Mouse (Mus musculus): ENCODE measurements at regions not wholly inside any gene's neighbourhood (a gene's known extent, or its start where the extent isn't known, plus 50 kb on each side); places are given as distances from the start of the nearest gene placed in this dataset.

DNA sequence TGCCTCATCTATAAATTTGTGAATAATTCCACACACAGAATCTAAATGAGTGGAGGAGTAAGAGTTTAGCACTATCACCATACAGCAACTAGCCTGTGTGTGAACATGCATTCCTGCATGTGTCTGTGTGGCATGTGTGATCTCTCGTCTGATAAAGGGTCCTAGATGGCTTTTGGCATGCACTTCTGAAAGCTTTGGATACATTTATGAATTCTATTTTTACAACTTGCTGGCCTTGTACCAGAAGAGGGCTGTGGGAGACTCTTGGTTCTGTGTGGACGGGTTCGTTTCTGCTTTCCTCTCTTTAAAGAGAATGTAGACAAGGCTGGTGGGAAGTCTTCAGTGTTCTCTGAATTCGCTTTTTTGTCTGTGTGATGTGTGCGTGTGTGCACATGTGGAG lies 148.7 kb upstream of the Id2 start:
- no peaks in the 10 kb centered on the region; the same call in 1 of the 2 replicates for H3K27me3 ChIP-seq (ENCODE audit: poor library complexity, severe bottlenecking)
- H3K9me3 ChIP-seq = no peaks in the 10 kb centered on the region
- 86% methylated on average over 5 of the region's 5 CpGs for WGBS
- no peak overlapping the region for H3K27ac ChIP-seq
- DNase-seq (ENCODE audit: extremely low spot score, low spot score) = no peak
- no peak overlapping the region for H3K4me3 ChIP-seq
- peaks cover 15% of the 10 kb centered on the region for H3K4me1 ChIP-seq
- no peaks in the 10 kb centered on the region for H3K36me3 ChIP-seq (replicated peaks)

DNA sequence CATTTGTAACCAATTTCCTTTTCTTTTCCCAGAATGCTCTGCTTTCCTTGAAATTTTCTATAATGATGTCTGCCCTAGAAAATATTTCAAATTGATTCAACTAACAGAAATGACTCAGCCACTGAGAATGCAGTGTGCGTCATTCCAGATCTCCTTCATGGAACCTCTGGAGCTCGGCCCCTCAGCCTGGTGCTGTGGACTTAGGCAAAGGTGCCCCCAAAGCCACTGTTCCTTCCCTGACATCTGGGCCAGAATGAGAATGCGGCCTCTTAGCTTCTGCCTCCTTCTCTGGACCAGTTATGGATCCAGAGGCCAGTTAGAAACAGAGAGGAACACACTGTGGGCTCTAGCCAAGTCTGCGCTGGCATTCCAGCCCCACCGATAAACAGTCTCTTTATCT lies 148.3 kb upstream of the Id2 start:
- no peak for DNase-seq (ENCODE audit: extremely low spot score, low spot score)
- H3K27me3 ChIP-seq (ENCODE audit: poor library complexity, severe bottlenecking) = no peaks in the 10 kb centered on the region; the same call in 1 of the 2 replicates
- H3K9me3 ChIP-seq = no peaks in the 10 kb centered on the region
- H3K36me3 ChIP-seq (replicated peaks) = no peaks in the 10 kb centered on the region
- 94% methylated on average over 5 of the region's 5 CpGs for WGBS
- no peak overlapping the region for H3K4me3 ChIP-seq
- H3K4me1 ChIP-seq = peaks cover 11% of the 10 kb centered on the region
- H3K27ac ChIP-seq = no peak overlapping the region

DNA sequence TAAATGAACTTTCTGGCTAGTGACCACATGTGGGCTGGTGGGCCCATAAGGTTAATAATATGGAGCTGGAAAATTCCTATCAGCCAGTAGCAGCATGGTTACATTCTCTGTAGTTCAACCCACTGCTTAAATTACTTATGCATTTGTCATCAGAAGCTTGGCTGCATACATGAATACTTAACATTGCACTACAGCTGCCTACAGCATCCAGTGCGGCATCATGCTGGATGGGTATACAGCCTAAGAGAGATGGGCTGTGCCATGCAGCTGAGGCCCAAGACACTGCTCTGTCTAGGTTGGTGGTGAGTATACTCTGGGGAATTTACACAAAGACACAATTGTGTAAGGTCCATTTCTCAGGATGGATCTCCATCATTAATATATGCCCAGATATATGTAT lies 147.7 kb upstream of the Id2 start:
- peaks cover 15% of the 10 kb centered on the region for H3K4me1 ChIP-seq
- H3K27me3 ChIP-seq (ENCODE audit: poor library complexity, severe bottlenecking) = no peaks in the 10 kb centered on the region; the same call in 1 of the 2 replicates
- H3K27ac ChIP-seq = no peak overlapping the region
- H3K9me3 ChIP-seq = no peaks in the 10 kb centered on the region
- H3K36me3 ChIP-seq (replicated peaks) = no peaks in the 10 kb centered on the region
- no peak overlapping the region for H3K4me3 ChIP-seq
- 98% methylated on average over 1 of the region's 1 CpGs for WGBS
- no peak for DNase-seq (ENCODE audit: extremely low spot score, low spot score)

DNA sequence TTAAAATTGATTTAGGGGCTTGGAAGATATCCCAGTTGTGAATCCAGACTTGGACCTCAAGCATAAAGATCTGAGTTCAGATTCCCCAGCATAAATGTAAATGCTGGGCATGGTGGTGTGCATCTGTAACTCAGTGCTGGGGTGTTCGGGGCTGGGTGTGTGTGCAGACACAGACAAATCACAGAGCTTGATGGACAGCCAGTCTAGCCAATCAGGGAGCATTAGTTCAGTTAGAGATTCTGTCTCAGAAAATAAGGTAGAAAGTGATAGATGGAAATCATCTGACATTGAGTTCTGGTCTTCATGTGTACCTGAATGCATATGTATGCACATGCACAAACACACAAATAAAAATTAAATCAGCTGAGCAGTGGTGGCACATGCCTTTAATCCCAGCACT lies 147.0 kb upstream of the Id2 start:
- 86% methylated on average over 1 of the region's 1 CpGs for WGBS
- no peak overlapping the region for H3K27ac ChIP-seq
- no peak for DNase-seq (ENCODE audit: extremely low spot score, low spot score)

DNA sequence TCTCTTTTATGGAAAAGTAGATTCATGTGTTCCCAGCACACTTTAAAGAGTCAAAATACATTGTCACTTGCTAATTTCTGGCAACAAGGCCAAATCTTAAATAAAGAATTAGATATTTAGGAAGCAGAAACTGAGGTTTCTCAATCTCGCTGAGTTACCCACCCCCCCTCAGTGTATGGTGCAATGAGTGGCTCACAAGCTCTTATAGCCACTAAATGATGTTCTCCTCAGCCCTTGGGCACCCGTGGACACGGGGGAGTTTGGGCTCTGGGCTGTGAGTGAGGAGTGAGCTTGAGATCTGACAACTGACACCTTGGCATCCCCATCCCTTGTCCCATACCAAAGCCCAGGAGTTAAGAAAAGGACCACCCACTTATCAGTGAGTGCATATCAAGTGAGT lies 145.4 kb upstream of the Id2 start:
- H3K36me3 ChIP-seq (replicated peaks) = no peaks in the 10 kb centered on the region
- H3K27me3 ChIP-seq (ENCODE audit: poor library complexity, severe bottlenecking) = no peaks in the 10 kb centered on the region; the same call in 1 of the 2 replicates
- no peak overlapping the region for H3K27ac ChIP-seq
- 83% methylated on average over 3 of the region's 3 CpGs for WGBS
- H3K4me3 ChIP-seq = no peak overlapping the region
- DNase-seq (ENCODE audit: extremely low spot score, low spot score) = no peak
- peaks cover 4% of the 10 kb centered on the region for H3K4me1 ChIP-seq
- no peaks in the 10 kb centered on the region for H3K9me3 ChIP-seq

More for the DNA sequence above, 147.0 kb upstream of the Id2 start:
- Histone ChIP-seq H3K36me3 (replicated peaks) (no peaks in the 10 kb centered on the region), H3K27me3 (ENCODE audit: poor library complexity, severe bottlenecking) (no peaks in the 10 kb centered on the region; the same call in 1 of the 2 replicates), H3K4me3 (no peak overlapping the region), H3K4me1 (peaks cover 10% of the 10 kb centered on the region), H3K9me3 (no peaks in the 10 kb centered on the region)

DNA sequence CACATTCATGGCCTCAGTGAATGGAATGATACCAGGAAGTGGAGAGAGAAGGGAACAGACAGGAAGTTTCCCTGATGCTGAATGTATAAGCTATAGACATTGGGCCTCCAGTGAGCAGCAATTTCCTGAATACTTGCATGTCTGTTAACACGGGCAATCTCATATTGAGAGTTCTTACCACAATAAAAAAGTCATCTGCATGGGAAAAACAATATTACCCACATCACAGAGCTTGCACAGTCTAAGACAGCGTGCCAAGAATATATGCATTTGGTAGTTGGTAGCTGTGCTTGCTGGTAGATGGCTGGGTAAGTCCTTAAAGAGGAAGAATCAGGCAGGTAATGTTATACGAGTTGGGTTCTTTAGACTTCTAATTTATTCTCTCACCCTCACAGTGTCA lies 144.7 kb upstream of the Id2 start:
- peaks cover 4% of the 10 kb centered on the region for H3K4me1 ChIP-seq
- no peaks in the 10 kb centered on the region for H3K36me3 ChIP-seq (replicated peaks)
- no peaks in the 10 kb centered on the region for H3K9me3 ChIP-seq
- no peak for DNase-seq (ENCODE audit: extremely low spot score, low spot score)
- no peak overlapping the region for H3K27ac ChIP-seq
- no peak overlapping the region for H3K4me3 ChIP-seq
- WGBS = 87% methylated on average over 3 of the region's 3 CpGs
- no peaks in the 10 kb centered on the region; the same call in 1 of the 2 replicates for H3K27me3 ChIP-seq (ENCODE audit: poor library complexity, severe bottlenecking)

DNA sequence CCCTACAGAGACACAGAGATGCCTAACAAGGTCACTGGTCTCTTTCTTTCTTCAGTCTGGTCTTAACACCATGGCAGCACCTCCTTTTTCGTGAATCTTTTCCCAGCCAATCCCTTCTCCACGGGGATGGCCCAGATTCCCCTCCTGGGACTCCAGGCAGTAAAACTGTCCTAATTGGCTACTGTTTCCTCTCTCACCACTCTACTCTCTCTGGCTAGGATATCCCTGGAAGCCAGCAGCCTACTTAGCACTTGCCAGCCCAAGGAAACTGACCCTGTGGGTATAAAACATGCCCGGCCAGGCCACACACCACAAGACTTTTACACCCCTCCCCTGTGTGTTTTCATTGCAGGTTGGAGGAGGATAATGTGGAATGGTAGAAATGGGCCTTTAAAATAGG lies 143.9 kb upstream of the Id2 start:
- no peak for DNase-seq (ENCODE audit: extremely low spot score, low spot score)
- H3K27me3 ChIP-seq (ENCODE audit: poor library complexity, severe bottlenecking) = no peaks in the 10 kb centered on the region; the same call in 1 of the 2 replicates
- no peak overlapping the region for H3K4me3 ChIP-seq
- WGBS = 81% methylated on average over 3 of the region's 3 CpGs
- H3K36me3 ChIP-seq (replicated peaks) = no peaks in the 10 kb centered on the region
- H3K27ac ChIP-seq = no peak overlapping the region
- no peaks in the 10 kb centered on the region for H3K9me3 ChIP-seq
- peaks cover 4% of the 10 kb centered on the region for H3K4me1 ChIP-seq

DNA sequence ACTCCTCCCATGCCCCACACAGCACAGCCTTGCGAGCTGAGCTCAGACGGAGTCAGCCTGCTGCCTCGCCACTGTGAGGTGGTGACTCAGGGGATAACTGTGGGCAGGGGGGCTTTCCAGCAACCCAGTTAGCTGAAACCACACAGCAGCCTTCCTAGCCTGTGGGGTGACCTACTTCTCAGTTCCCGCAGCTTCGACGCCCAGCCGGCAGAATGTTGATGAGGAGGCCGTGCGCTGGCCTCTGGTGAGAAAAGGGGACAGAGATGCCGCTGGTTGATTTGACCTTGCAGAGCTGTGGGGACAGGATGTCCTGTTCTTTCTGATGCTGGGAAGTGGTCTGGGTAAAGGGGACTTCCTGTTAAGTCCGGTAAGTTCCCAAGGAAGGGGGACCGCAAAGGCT lies 143.2 kb upstream of the Id2 start:
- Histone ChIP-seq H3K27ac (peak overlapping the region; percentile 9; the same call in 1 of the 2 replicates), H3K36me3 (replicated peaks) (no peaks in the 10 kb centered on the region), H3K4me1 (peaks cover 11% of the 10 kb centered on the region), H3K4me3 (no peak overlapping the region), H3K9me3 (no peaks in the 10 kb centered on the region), H3K27me3 (ENCODE audit: poor library complexity, severe bottlenecking) (no peaks in the 10 kb centered on the region; the same call in 1 of the 2 replicates)
- no peak for DNase-seq (ENCODE audit: extremely low spot score, low spot score)
- 74% methylated on average over 12 of the region's 12 CpGs for WGBS

DNA sequence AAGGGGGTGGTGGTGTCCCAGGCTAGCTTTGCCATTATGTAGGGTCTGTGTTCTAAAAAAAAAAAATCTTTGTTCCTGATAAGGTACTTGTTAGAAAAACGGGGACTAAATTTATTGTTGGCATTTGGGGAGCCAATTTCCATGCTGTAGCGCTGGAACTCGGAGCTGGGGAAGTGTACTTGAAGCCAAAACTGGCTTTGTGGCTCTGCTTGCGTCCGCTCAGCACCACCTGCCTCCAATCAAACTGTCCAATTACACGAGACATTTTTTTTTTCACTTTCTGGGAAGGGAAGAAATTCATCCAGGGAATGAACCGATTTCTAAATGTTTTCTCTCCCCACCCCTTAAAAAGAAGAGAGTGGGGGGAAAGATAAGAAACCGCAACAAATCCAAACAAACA lies 138.1 kb upstream of the Id2 start:
- WGBS = 66% methylated on average over 8 of the region's 8 CpGs
- DNase-seq (ENCODE audit: extremely low spot score, low spot score) = no peak
- peaks cover 9% of the 10 kb centered on the region for H3K27me3 ChIP-seq (ENCODE audit: poor library complexity, severe bottlenecking)
- no peak overlapping the region for H3K4me3 ChIP-seq
- H3K27ac ChIP-seq = no peak overlapping the region
- peaks cover 16% of the 10 kb centered on the region for H3K4me1 ChIP-seq
- H3K36me3 ChIP-seq (replicated peaks) = no peaks in the 10 kb centered on the region
- no peaks in the 10 kb centered on the region for H3K9me3 ChIP-seq

DNA sequence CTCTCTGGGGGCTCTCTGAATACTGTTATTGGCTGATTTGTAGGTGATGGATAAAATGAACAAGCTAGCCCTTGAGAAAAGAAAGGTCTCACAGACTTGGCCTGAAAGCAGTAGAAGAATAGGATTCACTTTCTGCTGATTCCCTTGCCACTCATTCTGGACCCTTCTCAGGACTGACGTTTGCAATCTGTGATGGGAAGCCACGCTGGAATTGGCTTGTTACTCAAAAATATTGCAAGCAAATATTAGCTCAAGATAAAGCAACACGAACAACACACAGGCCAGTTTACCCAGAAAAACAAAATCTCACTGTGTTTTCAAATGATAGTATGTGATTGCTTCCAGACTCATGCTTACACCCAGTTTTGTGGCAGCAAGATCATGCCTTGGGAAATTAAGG lies 137.7 kb upstream of the Id2 start:
- H3K27ac ChIP-seq = no peak overlapping the region
- 89% methylated on average over 3 of the region's 3 CpGs for WGBS
- DNase-seq (ENCODE audit: extremely low spot score, low spot score) = no peak
- H3K4me1 ChIP-seq = peaks cover 13% of the 10 kb centered on the region
- no peaks in the 10 kb centered on the region for H3K9me3 ChIP-seq
- peaks cover 9% of the 10 kb centered on the region for H3K27me3 ChIP-seq (ENCODE audit: poor library complexity, severe bottlenecking)
- no peak overlapping the region for H3K4me3 ChIP-seq
- H3K36me3 ChIP-seq (replicated peaks) = no peaks in the 10 kb centered on the region

DNA sequence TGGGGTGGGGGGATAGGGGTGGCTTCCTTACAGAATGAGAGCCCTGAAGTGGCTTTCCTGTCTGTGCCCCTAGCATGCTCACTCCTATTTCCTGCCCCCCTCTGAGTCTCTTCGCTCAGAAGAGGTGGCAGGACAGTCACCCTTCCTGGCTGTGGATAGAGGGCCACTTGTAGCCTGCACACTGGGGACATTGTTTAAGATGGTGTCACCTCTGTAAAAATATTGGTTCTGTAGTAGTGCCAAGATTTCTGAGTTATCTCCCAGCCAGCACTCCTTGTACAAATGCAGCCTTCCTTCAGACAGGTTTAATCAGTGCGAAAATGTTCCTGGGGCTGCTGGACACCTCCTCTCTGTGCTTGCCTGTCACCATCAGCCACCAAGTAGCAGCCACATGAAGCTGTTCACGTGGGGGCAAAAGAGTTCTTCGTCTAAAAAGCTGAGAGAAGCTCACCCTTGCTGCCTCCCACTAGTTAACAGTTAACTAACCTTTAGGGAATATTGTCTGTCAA lies 136.1 kb upstream of the Id2 start:
- Histone ChIP-seq H3K27me3 (ENCODE audit: poor library complexity, severe bottlenecking) (peaks cover 9% of the 10 kb centered on the region), H3K4me3 (no peak overlapping the region), H3K4me1 (peaks cover 13% of the 10 kb centered on the region), H3K27ac (no peak overlapping the region), H3K9me3 (no peaks in the 10 kb centered on the region), H3K36me3 (replicated peaks) (no peaks in the 10 kb centered on the region)
- WGBS = 77% methylated on average over 4 of the region's 4 CpGs
- no peak for DNase-seq (ENCODE audit: extremely low spot score, low spot score)

DNA sequence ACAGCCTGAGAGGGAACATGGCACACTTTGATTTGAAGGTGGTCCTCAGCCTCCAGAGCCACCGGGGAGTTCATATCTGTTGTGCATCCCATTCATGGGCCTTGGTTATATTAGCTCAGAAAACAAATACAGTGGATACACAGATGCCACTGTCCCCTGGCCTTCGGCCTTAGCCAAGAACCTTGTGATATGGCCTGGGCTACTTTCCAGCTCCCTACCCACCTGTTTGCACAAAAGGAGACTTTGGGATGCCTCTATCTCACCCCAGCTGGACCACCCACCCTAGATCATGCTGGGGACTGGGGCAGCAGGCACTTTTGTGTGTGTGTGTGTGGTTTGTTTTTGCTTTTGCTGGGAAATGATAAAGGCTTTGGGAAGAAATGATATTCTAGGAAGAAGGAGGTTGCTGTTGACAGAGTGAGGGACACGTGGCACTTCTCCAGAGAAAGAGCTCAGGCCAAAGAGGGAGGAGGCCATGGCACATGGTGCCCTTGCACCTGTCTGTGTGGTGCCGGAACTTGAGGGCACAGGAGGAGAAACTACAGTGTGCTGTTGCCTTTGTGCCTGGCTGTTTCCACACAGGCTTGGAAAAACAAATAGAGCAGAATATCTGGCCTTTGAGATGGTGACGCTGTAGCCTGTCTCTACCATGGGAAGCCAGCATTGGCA lies 135.6 kb upstream of the Id2 start:
- Histone ChIP-seq H3K9me3 (no peaks in the 10 kb centered on the region), H3K4me1 (peaks cover 13% of the 10 kb centered on the region), H3K27me3 (ENCODE audit: poor library complexity, severe bottlenecking) (peaks cover 9% of the 10 kb centered on the region), H3K4me3 (no peak overlapping the region), H3K36me3 (replicated peaks) (no peaks in the 10 kb centered on the region), H3K27ac (no peak overlapping the region)
- WGBS = 87% methylated on average over 5 of the region's 5 CpGs
- no peak for DNase-seq (ENCODE audit: extremely low spot score, low spot score)

DNA sequence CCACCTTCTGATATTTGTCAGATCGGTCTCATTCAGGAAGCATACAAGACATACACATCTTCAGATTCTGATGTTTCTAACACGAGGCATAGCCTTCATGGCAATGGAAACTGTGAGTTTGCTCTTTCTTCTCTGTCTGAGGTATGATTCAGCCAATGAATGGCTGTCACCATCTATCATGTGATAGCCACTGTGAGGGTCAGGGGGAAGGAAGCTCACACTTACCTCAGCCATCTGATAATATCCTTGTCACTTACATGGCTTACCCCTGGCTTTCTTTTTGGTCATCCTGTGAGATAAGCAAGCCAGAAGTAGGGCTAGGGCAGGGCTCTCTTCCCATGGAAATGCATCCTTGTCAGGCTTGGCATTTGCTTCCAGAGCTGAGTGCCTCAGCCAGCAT lies 131.8 kb upstream of the Id2 start:
- no peaks in the 10 kb centered on the region for H3K9me3 ChIP-seq
- H3K27ac ChIP-seq = no peak overlapping the region
- 83% methylated on average over 2 of the region's 2 CpGs for whole genome bisulfite sequencing
- no peaks in the 10 kb centered on the region for H3K36me3 ChIP-seq (replicated peaks)
- peaks cover 5% of the 10 kb centered on the region for H3K4me1 ChIP-seq
- no peak overlapping the region for H3K4me3 ChIP-seq
- peaks cover 9% of the 10 kb centered on the region for H3K27me3 ChIP-seq (ENCODE audit: poor library complexity, severe bottlenecking)
- DNase-seq (ENCODE audit: extremely low spot score, low spot score) = no peak

Measured in forebrain, embryonic 10.5 days (tissue).